Mouse (Mus musculus) cerebellum, postnatal 10 days (tissue): ENCODE measurements at regions not wholly inside any gene's neighbourhood (a gene's known extent, or its start where the extent isn't known, plus 50 kb on each side); places are given as distances from the start of the nearest gene placed in this dataset.

Experiments used
- DNase-seq, 2 experiments: peaks; one replicate each; pipeline ENCODE4 v3.0.0; 2021; ENCODE audit warnings: mixed read lengths in 2 of 2

GRCm38 (mm10) chr17:10078536-10079319, 240.9 kb downstream of the Qk start:
- no peak for DNase-seq

GRCm38 (mm10) chr17:10073301-10073700, 246.4 kb downstream of the Qk start:
- no peak for DNase-seq

GRCm38 (mm10) chr17:10069251-10069650, 250.4 kb downstream of the Qk start:
- DNase-seq, result no peak

- no peak for DNase-seq
Measured at GRCm38 (mm10) chr17:10065131-10065530, 254.5 kb downstream of the Qk start.

GRCm38 (mm10) chr17:10062546-10063100, 257.0 kb downstream of the Qk start:
- no peak for DNase-seq

GRCm38 (mm10) chr17:10057736-10058135, 261.9 kb downstream of the Qk start:
- DNase-seq, result no peak

- no peak for DNase-seq
Measured at GRCm38 (mm10) chr17:10056096-10056495, 263.6 kb downstream of the Qk start.

GRCm38 (mm10) chr17:10054375-10054774, 265.3 kb downstream of the Qk start:
- no peak for DNase-seq

GRCm38 (mm10) chr17:10044336-10044735, 275.3 kb downstream of the Qk start:
- no peak for DNase-seq

- no peak for DNase-seq
Measured at GRCm38 (mm10) chr17:10042042-10042652, 277.5 kb downstream of the Qk start.

- no peak for DNase-seq
Measured at GRCm38 (mm10) chr17:10040951-10041359, 278.7 kb downstream of the Qk start.

- DNase-seq, result no peak
Measured at GRCm38 (mm10) chr17:10040375-10040774, 279.3 kb downstream of the Qk start.

GRCm38 (mm10) chr17:10037799-10038445, 281.7 kb downstream of the Qk start:
- no peak for DNase-seq

GRCm38 (mm10) chr17:10033510-10033909, 286.1 kb downstream of the Qk start:
- DNase-seq, result no peak

GRCm38 (mm10) chr17:10031033-10031432, 288.6 kb downstream of the Qk start:
- no peak for DNase-seq

- DNase-seq, result peak in 1 of 2 experiments; percentile 13
Measured at GRCm38 (mm10) chr17:10026770-10027169, 292.9 kb downstream of the Qk start.

GRCm38 (mm10) chr17:10025212-10025611, 294.4 kb downstream of the Qk start:
- no peak for DNase-seq

GRCm38 (mm10) chr17:10024323-10024722, 295.3 kb downstream of the Qk start:
- no peak for DNase-seq

GRCm38 (mm10) chr17:10012161-10012560, 307.5 kb downstream of the Qk start:
- no peak for DNase-seq

- DNase-seq, result no peak
Measured at GRCm38 (mm10) chr17:10011728-10012127, 307.9 kb downstream of the Qk start.

- DNase-seq, result no peak
Measured at GRCm38 (mm10) chr17:10001071-10001591, 318.5 kb downstream of the Qk start.

- DNase-seq, result no peak
Measured at GRCm38 (mm10) chr17:9995321-9995720, 324.3 kb downstream of the Qk start.

GRCm38 (mm10) chr17:9990744-9991143, 321.2 kb upstream of the Pabpc6 start:
- DNase-seq, result no peak
